Mouse (Mus musculus) ES-Bruce4 (cell line): ENCODE measurements around the gene Fam187b.

Experiments used
- CTCF ChIP-seq: IDR thresholded peaks from one replicate; pipeline ENCODE4 v1.8.1; 2011; ENCODE audit warnings: low read depth, low read length
- EP300 ChIP-seq: IDR thresholded peaks from 2 replicates; pipeline ENCODE4 v1.6.1; 2011; ENCODE audit warnings: low read depth, low read length; ENCODE audit not compliant: insufficient read depth
- POLR2A ChIP-seq: IDR thresholded peaks from one replicate; pipeline ENCODE4 v1.8.1; 2011; ENCODE audit warnings: low read length; ENCODE audit not compliant: insufficient read depth

GRCm38 (mm10) chr7:30958866-30959487 is 14.6 kb upstream of the Fam187b start:
- no peak for TF ChIP-seq CTCF
- no peak for TF ChIP-seq POLR2A
- no peak for TF ChIP-seq EP300
